Mouse (Mus musculus): ENCODE data around the gene Abcd2. TPM values are rescaled to one million over a fixed set of nuclear protein-coding genes. Genes with fewer than 3 reads are reported as not detected.

Abcd2 gene
- total and polyA plus RNA-seq, 2 experiments from 2014 or later, result 11.2 to 11.5 TPM

GRCm38 (mm10) chr15:91108102-91108659 is 83.4 kb downstream of the Abcd2 start:
- no peak for DNase-seq (ENCODE audit: low spot score)
- Histone ChIP-seq H3K4me3 (ENCODE audit: low read length) (no peak overlapping the region), H3K4me2 (ENCODE audit: low read depth, low read length) (no peak overlapping the region), H3K27ac (no peak overlapping the region), H3K9ac (replicated peaks; ENCODE audit: low read length) (no peak overlapping the region), H3K27me3 (ENCODE audit: insufficient read depth, low read length) (no peaks in the 10 kb centered on the region), H3K4me1 (ENCODE audit: insufficient read depth, low read length) (no peaks in the 10 kb centered on the region), H3K9me3 (ENCODE audit: low read length) (no peaks in the 10 kb centered on the region), H3K36me3 (ENCODE audit: insufficient read depth, low read length) (no peaks in the 10 kb centered on the region)
- 93% methylated on average over 5 of the region's 5 CpGs for WGBS
- no peak for ATAC-seq
- TF ChIP-seq CTCF (IDR thresholded peaks at IDR 0.05; ENCODE audit: low read depth), result no peak

- Histone ChIP-seq H3K9ac (replicated peaks; ENCODE audit: low read length) (no peak overlapping the region), H3K27me3 (ENCODE audit: insufficient read depth, low read length) (no peaks in the 10 kb centered on the region), H3K9me3 (ENCODE audit: low read length) (no peaks in the 10 kb centered on the region), H3K4me2 (ENCODE audit: low read depth, low read length) (no peak overlapping the region), H3K36me3 (ENCODE audit: insufficient read depth, low read length) (no peaks in the 10 kb centered on the region), H3K27ac (no peak overlapping the region), H3K4me1 (ENCODE audit: insufficient read depth, low read length) (no peaks in the 10 kb centered on the region), H3K4me3 (ENCODE audit: low read length) (no peak overlapping the region)
- no peak for TF ChIP-seq CTCF (IDR thresholded peaks at IDR 0.05; ENCODE audit: low read depth)
- DNase-seq (ENCODE audit: low spot score) (peak; percentile 65), ATAC-seq (no peak)
- 33% methylated on average over 3 of the region's 3 CpGs for WGBS
Observed at GRCm38 (mm10) chr15:91104934-91105333, 86.7 kb downstream of the Abcd2 start.

DNA sequence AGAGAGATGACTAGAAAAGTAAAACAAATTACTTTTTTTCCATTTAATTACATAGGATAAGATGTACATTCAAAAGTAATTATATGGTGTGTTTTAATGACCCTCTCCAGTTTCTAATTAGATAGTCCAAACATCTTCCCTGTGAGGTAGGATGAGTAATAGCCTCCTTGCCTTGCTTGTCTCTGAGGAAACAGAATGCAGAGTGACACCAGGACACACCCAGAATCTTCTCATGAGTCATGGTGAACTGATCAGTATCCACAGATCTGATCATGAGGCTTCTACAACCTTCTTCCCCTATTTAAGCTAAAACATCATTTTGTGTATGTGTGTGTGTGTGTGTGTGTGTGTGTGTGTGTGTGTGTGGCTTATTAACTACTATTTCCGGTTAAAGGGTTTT is 87.3 kb downstream of the Abcd2 start:
- TF ChIP-seq CTCF (IDR thresholded peaks at IDR 0.05; ENCODE audit: low read depth), result no peak
- no peak for ATAC-seq
- WGBS, result 79% methylated on average over 1 of the region's 1 CpGs

GRCm38 (mm10) chr15:91103814-91104213 is 87.8 kb downstream of the Abcd2 start:
- no peaks in the 10 kb centered on the region for H3K36me3 ChIP-seq (ENCODE audit: insufficient read depth, low read length)
- WGBS, result 77% methylated on average over 14 of the region's 14 CpGs
- H3K9ac ChIP-seq (replicated peaks; ENCODE audit: low read length), result no peak overlapping the region
- no peak for DNase-seq (ENCODE audit: low spot score)
- no peaks in the 10 kb centered on the region for H3K27me3 ChIP-seq (ENCODE audit: insufficient read depth, low read length)
- H3K4me1 ChIP-seq (ENCODE audit: insufficient read depth, low read length), result no peaks in the 10 kb centered on the region
- H3K9me3 ChIP-seq (ENCODE audit: low read length), result no peaks in the 10 kb centered on the region
- H3K4me3 ChIP-seq (ENCODE audit: low read length), result no peak overlapping the region
- TF ChIP-seq CTCF (IDR thresholded peaks at IDR 0.05; ENCODE audit: low read depth), result no peak
- no peak overlapping the region for H3K4me2 ChIP-seq (ENCODE audit: low read depth, low read length)
- H3K27ac ChIP-seq, result no peak overlapping the region
- no peak for ATAC-seq

More for the DNA sequence above, 87.3 kb downstream of the Abcd2 start:
- Histone ChIP-seq H3K9ac (replicated peaks; ENCODE audit: low read length) (no peak overlapping the region), H3K4me3 (ENCODE audit: low read length) (no peak overlapping the region), H3K36me3 (ENCODE audit: insufficient read depth, low read length) (no peaks in the 10 kb centered on the region), H3K27ac (no peak overlapping the region), H3K4me2 (ENCODE audit: low read depth, low read length) (no peak overlapping the region), H3K27me3 (ENCODE audit: insufficient read depth, low read length) (no peaks in the 10 kb centered on the region), H3K4me1 (ENCODE audit: insufficient read depth, low read length) (no peaks in the 10 kb centered on the region), H3K9me3 (ENCODE audit: low read length) (no peaks in the 10 kb centered on the region)
- no peak for DNase-seq (ENCODE audit: low spot score)

- H3K9me3 ChIP-seq (ENCODE audit: low read length), result no peaks in the 10 kb centered on the region
- H3K4me2 ChIP-seq (ENCODE audit: low read depth, low read length), result no peak overlapping the region
- WGBS, result 92% methylated on average over 8 of the region's 8 CpGs
- no peak for ATAC-seq
- no peaks in the 10 kb centered on the region for H3K4me1 ChIP-seq (ENCODE audit: insufficient read depth, low read length)
- H3K36me3 ChIP-seq (ENCODE audit: insufficient read depth, low read length), result no peaks in the 10 kb centered on the region
- H3K27ac ChIP-seq, result no peak overlapping the region
- no peak overlapping the region for H3K4me3 ChIP-seq (ENCODE audit: low read length)
- no peaks in the 10 kb centered on the region for H3K27me3 ChIP-seq (ENCODE audit: insufficient read depth, low read length)
- no peak for TF ChIP-seq CTCF (IDR thresholded peaks at IDR 0.05; ENCODE audit: low read depth)
- no peak for DNase-seq (ENCODE audit: low spot score)
- H3K9ac ChIP-seq (replicated peaks; ENCODE audit: low read length), result no peak overlapping the region
Observed at GRCm38 (mm10) chr15:91103305-91103704, 88.3 kb downstream of the Abcd2 start.

- DNase-seq (ENCODE audit: low spot score), result no peak
- no peak for ATAC-seq
- WGBS, result 81% methylated on average over 6 of the region's 6 CpGs
- Histone ChIP-seq H3K36me3 (ENCODE audit: insufficient read depth, low read length) (no peaks in the 10 kb centered on the region), H3K9ac (replicated peaks; ENCODE audit: low read length) (no peak overlapping the region), H3K27me3 (ENCODE audit: insufficient read depth, low read length) (no peaks in the 10 kb centered on the region), H3K4me2 (ENCODE audit: low read depth, low read length) (no peak overlapping the region), H3K4me1 (ENCODE audit: insufficient read depth, low read length) (no peaks in the 10 kb centered on the region), H3K27ac (no peak overlapping the region), H3K4me3 (ENCODE audit: low read length) (no peak overlapping the region), H3K9me3 (ENCODE audit: low read length) (no peaks in the 10 kb centered on the region)
- no peak for TF ChIP-seq CTCF (IDR thresholded peaks at IDR 0.05; ENCODE audit: low read depth)
Observed at GRCm38 (mm10) chr15:91096606-91097005, 95.0 kb downstream of the Abcd2 start.

Other genes with a start within 250 kb of the Abcd2 start
- gene Kif21a, start 141.9 kb downstream of the Abcd2 start, total RNA-seq (2014; rRNA removed), result 42.1 and 54.4 TPM in 2 replicates
- 29.3 and 31.2 TPM in 2 replicates for gene Kif21a, start 141.9 kb downstream of the Abcd2 start, polyA plus RNA-seq (2015; fragmentation: Nextera tagmentation; extraction: Ambion mirVana)
- gene CN725425, start 7.7 kb upstream of the Abcd2 start, total RNA-seq (2014; rRNA removed), result not detected in 2 replicates
- gene CN725425, start 7.7 kb upstream of the Abcd2 start, polyA plus RNA-seq (2015; fragmentation: Nextera tagmentation; extraction: Ambion mirVana), result 0.30 and 0.34 TPM in 2 replicates

Measured in hindbrain, postnatal 0 days (tissue).